Mouse (Mus musculus): Measurements from ENCODE around the gene C5ar2. TPM values are rescaled to one million over a fixed set of nuclear protein-coding genes. Genes with fewer than 3 reads are reported as not detected.

Gene C5ar2
- total RNA-seq, 2 experiments from 2014 or later, result 3.5 to 4.5 TPM

GRCm38 (mm10) chr7:16204791-16205190 is 39.2 kb downstream of the C5ar2 start:
- no peak for ATAC-seq (replicated peaks; ENCODE audit: low FRiP score, low TSS enrichment, poor library complexity, severe bottlenecking)

GRCm38 (mm10) chr7:16203505-16203903 is 40.5 kb downstream of the C5ar2 start:
- ATAC-seq (replicated peaks; ENCODE audit: low FRiP score, low TSS enrichment, poor library complexity, severe bottlenecking), result no peak

GRCm38 (mm10) chr7:16202756-16203504 is 41.0 kb downstream of the C5ar2 start:
- no peak for ATAC-seq (replicated peaks; ENCODE audit: low FRiP score, low TSS enrichment, poor library complexity, severe bottlenecking)

GRCm38 (mm10) chr7:16201136-16201535 is 42.8 kb downstream of the C5ar2 start:
- ATAC-seq (replicated peaks; ENCODE audit: low FRiP score, low TSS enrichment, poor library complexity, severe bottlenecking), result no peak

- no peak for ATAC-seq (replicated peaks; ENCODE audit: low FRiP score, low TSS enrichment, poor library complexity, severe bottlenecking)
These were observed 45.4 kb downstream of the C5ar2 start for GRCm38 (mm10) chr7:16198540-16198939.

- no peak for ATAC-seq (replicated peaks; ENCODE audit: low FRiP score, low TSS enrichment, poor library complexity, severe bottlenecking)
These were observed 46.8 kb downstream of the C5ar2 start for GRCm38 (mm10) chr7:16197166-16197565.

- ATAC-seq (replicated peaks; ENCODE audit: low FRiP score, low TSS enrichment, poor library complexity, severe bottlenecking), result no peak
These were observed 47.3 kb downstream of the C5ar2 start for GRCm38 (mm10) chr7:16196616-16197015.

GRCm38 (mm10) chr7:16193702-16194101 is 50.3 kb downstream of the C5ar2 start:
- ATAC-seq (replicated peaks; ENCODE audit: low FRiP score, low TSS enrichment, poor library complexity, severe bottlenecking), result no peak

GRCm38 (mm10) chr7:16192315-16192714 is 51.6 kb downstream of the C5ar2 start:
- ATAC-seq (replicated peaks; ENCODE audit: low FRiP score, low TSS enrichment, poor library complexity, severe bottlenecking), result peak; percentile 91

- ATAC-seq (replicated peaks; ENCODE audit: low FRiP score, low TSS enrichment, poor library complexity, severe bottlenecking), result peak; percentile 48
These were observed 56.5 kb downstream of the C5ar2 start for GRCm38 (mm10) chr7:16187494-16187893.

Other genes starting within 250 kb of the C5ar2 start
- 12.6 and 21.3 TPM in 2 replicates for gene Bicra, start 196.2 kb downstream of the C5ar2 start, total RNA-seq (2014; fragmentation: Nextera tagmentation)
- 0.15 and 1.8 TPM in 2 replicates for gene Bicra, start 196.2 kb downstream of the C5ar2 start, total RNA-seq (2017)
- gene Zfp541, start 182.3 kb downstream of the C5ar2 start, total RNA-seq (2014; fragmentation: Nextera tagmentation), result not detected in 2 replicates
- gene Zfp541, start 182.3 kb downstream of the C5ar2 start, total RNA-seq (2017), result not detected in 2 replicates
- 92.2 and 111 TPM in 2 replicates for gene Napa, start 145.7 kb downstream of the C5ar2 start, total RNA-seq (2014; fragmentation: Nextera tagmentation)
- gene Napa, start 145.7 kb downstream of the C5ar2 start, total RNA-seq (2017), result 41.1 and 49.5 TPM in 2 replicates
- 14.3 and 20.7 TPM in 2 replicates for gene Kptn, start 124.3 kb downstream of the C5ar2 start, total RNA-seq (2014; fragmentation: Nextera tagmentation)
- 5.1 and 10.5 TPM in 2 replicates for gene Kptn, start 124.3 kb downstream of the C5ar2 start, total RNA-seq (2017)
- 0.07 TPM in 1 of 2 replicates, not detected in the other for gene Slc8a2, start 114.3 kb downstream of the C5ar2 start, total RNA-seq (2014; fragmentation: Nextera tagmentation)
- not detected in 2 replicates for gene Slc8a2, start 114.3 kb downstream of the C5ar2 start, total RNA-seq (2017)
- gene Meis3, start 69.1 kb downstream of the C5ar2 start, total RNA-seq (2014; fragmentation: Nextera tagmentation), result 0.42 and 0.49 TPM in 2 replicates
- not detected in 2 replicates for gene Meis3, start 69.1 kb downstream of the C5ar2 start, total RNA-seq (2017)
- gene Dhx34, start 22.1 kb downstream of the C5ar2 start, total RNA-seq (2014; fragmentation: Nextera tagmentation), result 8.2 and 13.8 TPM in 2 replicates
- 3.6 and 3.7 TPM in 2 replicates for gene Dhx34, start 22.1 kb downstream of the C5ar2 start, total RNA-seq (2017)
- gene C5ar1, start 15.4 kb upstream of the C5ar2 start, total RNA-seq (2014; fragmentation: Nextera tagmentation), result 0.22 TPM in 1 of 2 replicates, not detected in the other
- 0.23 TPM in 1 of 2 replicates, not detected in the other for gene C5ar1, start 15.4 kb upstream of the C5ar2 start, total RNA-seq (2017)
- 23.3 and 28.3 TPM in 2 replicates for gene Inafm1, start 29.5 kb upstream of the C5ar2 start, total RNA-seq (2014; fragmentation: Nextera tagmentation)
- gene Inafm1, start 29.5 kb upstream of the C5ar2 start, total RNA-seq (2017), result 14.8 and 18.4 TPM in 2 replicates
- gene Ccdc9, start 42.6 kb upstream of the C5ar2 start, total RNA-seq (2014; fragmentation: Nextera tagmentation), result 57.1 and 65.7 TPM in 2 replicates
- 106 and 110 TPM in 2 replicates for gene Ccdc9, start 42.6 kb upstream of the C5ar2 start, total RNA-seq (2017)
- gene Bbc3, start 64.2 kb upstream of the C5ar2 start, total RNA-seq (2014; fragmentation: Nextera tagmentation), result 1.8 and 2.9 TPM in 2 replicates
- gene Bbc3, start 64.2 kb upstream of the C5ar2 start, total RNA-seq (2017), result 3.1 and 4.4 TPM in 2 replicates
- 132 and 134 TPM in 2 replicates for gene Sae1, start 143.7 kb upstream of the C5ar2 start, total RNA-seq (2014; fragmentation: Nextera tagmentation)
- 478 and 490 TPM in 2 replicates for gene Sae1, start 143.7 kb upstream of the C5ar2 start, total RNA-seq (2017)
- 60.7 and 66.9 TPM in 2 replicates for gene Zc3h4, start 156.8 kb upstream of the C5ar2 start, total RNA-seq (2014; fragmentation: Nextera tagmentation)
- 29.5 and 39.1 TPM in 2 replicates for gene Zc3h4, start 156.8 kb upstream of the C5ar2 start, total RNA-seq (2017)
- gene Tmem160, start 208.6 kb upstream of the C5ar2 start, total RNA-seq (2014; fragmentation: Nextera tagmentation), result 34.3 and 39.2 TPM in 2 replicates
- gene Tmem160, start 208.6 kb upstream of the C5ar2 start, total RNA-seq (2017), result 16.3 and 16.9 TPM in 2 replicates
- gene Npas1, start 233.6 kb upstream of the C5ar2 start, total RNA-seq (2014; fragmentation: Nextera tagmentation), result not detected in 2 replicates
- gene Npas1, start 233.6 kb upstream of the C5ar2 start, total RNA-seq (2017), result not detected in 2 replicates

Data from megakaryocyte-erythroid progenitor cell, adult 5-6 weeks (primary cell).